Mouse (Mus musculus) neural tube, embryonic 11.5 days (tissue): ENCODE measurements around the gene Ehhadh. TPM values are rescaled to one million over a fixed set of nuclear protein-coding genes. Genes with fewer than 3 reads are reported as not detected.

ENCODE experiments used
- ATAC-seq: fragments of 200-750 bp; cut with Nextera tagmentation; 2 replicates; pipeline ENCODE4 v1.8.0; 2017; ENCODE audit warnings: moderate number of reproducible peaks, mild to moderate bottlenecking, moderate TSS enrichment, moderate library complexity; ENCODE audit not compliant: insufficient read depth, low FRiP score, low TSS enrichment
- DNase-seq: peaks from one replicate; pipeline ENCODE4 v3.0.0-alpha.2; 2015; ENCODE audit warnings: low spot score
- H3K27ac ChIP-seq: fragments of 300-500 bp; sonication (generic); 2 replicates; pipeline ENCODE4 v1.5.1; 2014; ENCODE audit warnings: low read depth, mild to moderate bottlenecking, low read length
- H3K27me3 ChIP-seq: fragments of 300-500 bp; sonication (generic); 2 replicates; pipeline ENCODE4 v1.6.1; 2014; ENCODE audit warnings: mild to moderate bottlenecking, low read length, mixed read lengths; ENCODE audit not compliant: control insufficient read depth, insufficient read depth
- H3K36me3 ChIP-seq: fragments of 300-500 bp; sonication (generic); 2 replicates; pipeline ENCODE4 v1.6.1; 2014; ENCODE audit warnings: mild to moderate bottlenecking, low read length, moderate library complexity, mixed read lengths; ENCODE audit not compliant: control insufficient read depth, insufficient read depth
- H3K4me1 ChIP-seq: fragments of 300-500 bp; sonication (generic); 2 replicates; pipeline ENCODE4 v1.6.1; 2014; ENCODE audit warnings: low read length, mixed read lengths; ENCODE audit not compliant: control insufficient read depth, insufficient read depth
- H3K4me2 ChIP-seq: fragments of 300-500 bp; sonication (generic); 2 replicates; pipeline ENCODE4 v1.6.1; 2014; ENCODE audit warnings: low read depth, mild to moderate bottlenecking, moderate library complexity
- H3K4me3 ChIP-seq: fragments of 300-500 bp; sonication (generic); 2 replicates; pipeline ENCODE4 v1.5.1; 2014; ENCODE audit warnings: low read depth, low read length
- H3K9ac ChIP-seq: fragments of 300-500 bp; sonication (generic); 2 replicates; pipeline ENCODE4 v1.6.1; 2014; ENCODE audit warnings: mild to moderate bottlenecking, low read length
- H3K9me3 ChIP-seq: fragments of 300-500 bp; sonication (generic); 2 replicates; pipeline ENCODE4 v1.6.1; 2016; ENCODE audit warnings: low read length; ENCODE audit not compliant: control insufficient read depth
- WGBS: fragments of 180-500 bp; shearing (Covaris S2); extraction: QIAGEN DNeasy Blood & Tissue Kit; methylation state at CpG from one replicate; pipeline ENCODE4 v1.1.7; 2014; 5-methylcytosine and 5-hydroxymethylcytosine counted together
- polyA plus RNA-seq: library from polyadenylated mRNA; unstranded; fragments of >200 nt; fragmentation: Nextera tagmentation; extraction: Ambion mirVana; gene quantifications from 2 replicates; pipeline ENCODE4 v1.2.1, GENCODE M21; 2014

Ehhadh gene
- polyA plus RNA-seq, 1 experiment from 2014 or later = 2.4 TPM

- 51% methylated on average over 3 of the region's 3 CpGs for WGBS
- no peaks in the 10 kb centered on the region for H3K36me3 ChIP-seq
- H3K4me3 ChIP-seq = no peak overlapping the region
- H3K9ac ChIP-seq = no peak overlapping the region
- DNase-seq (peak; percentile 41), ATAC-seq (no peak)
- H3K9me3 ChIP-seq = no peaks in the 10 kb centered on the region
- no peaks in the 10 kb centered on the region for H3K27me3 ChIP-seq
- no peak overlapping the region for H3K4me2 ChIP-seq
- no peaks in the 10 kb centered on the region for H3K4me1 ChIP-seq
- H3K27ac ChIP-seq = no peak overlapping the region
Measured at GRCm38 (mm10) chr16:21778293-21778866, 9.2 kb downstream of the Ehhadh start.

GRCm38 (mm10) chr16:21774725-21775124 lies 12.9 kb downstream of the Ehhadh start:
- no peaks in the 10 kb centered on the region for H3K4me1 ChIP-seq
- no peak overlapping the region for H3K27ac ChIP-seq
- H3K4me3 ChIP-seq = no peak overlapping the region
- DNase-seq (no peak), ATAC-seq (no peak)
- no peaks in the 10 kb centered on the region for H3K36me3 ChIP-seq
- 86% methylated on average over 4 of the region's 4 CpGs for WGBS
- no peaks in the 10 kb centered on the region for H3K27me3 ChIP-seq
- H3K9me3 ChIP-seq = no peaks in the 10 kb centered on the region
- no peak overlapping the region for H3K4me2 ChIP-seq
- H3K9ac ChIP-seq = no peak overlapping the region

- Histone ChIP-seq H3K27ac (no peak overlapping the region), H3K9me3 (no peaks in the 10 kb centered on the region), H3K27me3 (no peaks in the 10 kb centered on the region), H3K4me2 (no peak overlapping the region), H3K4me1 (no peaks in the 10 kb centered on the region), H3K4me3 (no peak overlapping the region), H3K36me3 (no peaks in the 10 kb centered on the region), H3K9ac (no peak overlapping the region)
- WGBS = 79% methylated on average over 5 of the region's 5 CpGs
- DNase-seq (no peak), ATAC-seq (no peak)
Measured at GRCm38 (mm10) chr16:21769667-21770066, 17.9 kb downstream of the Ehhadh start.

- ATAC-seq (no peak), DNase-seq (no peak)
- WGBS = 79% methylated on average over 3 of the region's 3 CpGs
- Histone ChIP-seq H3K27ac (no peak overlapping the region), H3K4me3 (no peak overlapping the region), H3K4me1 (no peaks in the 10 kb centered on the region), H3K9ac (no peak overlapping the region), H3K36me3 (no peaks in the 10 kb centered on the region), H3K9me3 (no peaks in the 10 kb centered on the region), H3K27me3 (no peaks in the 10 kb centered on the region), H3K4me2 (no peak overlapping the region)
Measured at GRCm38 (mm10) chr16:21768255-21768654, 19.4 kb downstream of the Ehhadh start.

- H3K27ac ChIP-seq = no peak overlapping the region
- no peak overlapping the region for H3K4me3 ChIP-seq
- no peaks in the 10 kb centered on the region for H3K9me3 ChIP-seq
- H3K4me2 ChIP-seq = no peak overlapping the region
- no peaks in the 10 kb centered on the region for H3K4me1 ChIP-seq
- DNase-seq = no peak
- no peaks in the 10 kb centered on the region for H3K36me3 ChIP-seq
- H3K27me3 ChIP-seq = no peaks in the 10 kb centered on the region
- no peak for ATAC-seq
- H3K9ac ChIP-seq = no peak overlapping the region
- 87% methylated on average over 1 of the region's 1 CpGs for WGBS
Measured at GRCm38 (mm10) chr16:21758447-21758846, 29.2 kb downstream of the Ehhadh start.

- Histone ChIP-seq H3K9ac (no peak overlapping the region), H3K36me3 (no peaks in the 10 kb centered on the region), H3K4me3 (no peak overlapping the region), H3K9me3 (no peaks in the 10 kb centered on the region), H3K4me2 (no peak overlapping the region), H3K27me3 (no peaks in the 10 kb centered on the region), H3K4me1 (no peaks in the 10 kb centered on the region), H3K27ac (no peak overlapping the region)
- ATAC-seq = no peak
- DNase-seq = no peak
- WGBS = 96% methylated on average over 6 of the region's 6 CpGs
Measured at GRCm38 (mm10) chr16:21743401-21743800, 44.2 kb downstream of the Ehhadh start.

GRCm38 (mm10) chr16:21742898-21743297 lies 44.7 kb downstream of the Ehhadh start:
- no peaks in the 10 kb centered on the region for H3K4me1 ChIP-seq
- no peaks in the 10 kb centered on the region for H3K9me3 ChIP-seq
- no peaks in the 10 kb centered on the region for H3K36me3 ChIP-seq
- WGBS = 91% methylated on average over 5 of the region's 5 CpGs
- no peak overlapping the region for H3K4me2 ChIP-seq
- ATAC-seq = no peak
- DNase-seq = no peak
- no peak overlapping the region for H3K27ac ChIP-seq
- no peak overlapping the region for H3K9ac ChIP-seq
- no peaks in the 10 kb centered on the region for H3K27me3 ChIP-seq
- H3K4me3 ChIP-seq = no peak overlapping the region

- H3K27ac ChIP-seq = no peak overlapping the region
- DNase-seq (no peak), ATAC-seq (no peak)
- H3K27me3 ChIP-seq = no peaks in the 10 kb centered on the region
- H3K4me1 ChIP-seq = no peaks in the 10 kb centered on the region
- H3K4me3 ChIP-seq = no peak overlapping the region
- H3K9me3 ChIP-seq = no peaks in the 10 kb centered on the region
- H3K4me2 ChIP-seq = no peak overlapping the region
- H3K36me3 ChIP-seq = no peaks in the 10 kb centered on the region
- 84% methylated on average over 5 of the region's 5 CpGs for WGBS
- no peak overlapping the region for H3K9ac ChIP-seq
Measured at GRCm38 (mm10) chr16:21742191-21742870, 45.3 kb downstream of the Ehhadh start.

GRCm38 (mm10) chr16:21741542-21741941 lies 46.1 kb downstream of the Ehhadh start:
- ATAC-seq (no peak), DNase-seq (no peak)
- no peaks in the 10 kb centered on the region for H3K36me3 ChIP-seq
- H3K9me3 ChIP-seq = no peaks in the 10 kb centered on the region
- H3K4me3 ChIP-seq = no peak overlapping the region
- 88% methylated on average over 3 of the region's 3 CpGs for WGBS
- H3K27me3 ChIP-seq = no peaks in the 10 kb centered on the region
- no peak overlapping the region for H3K4me2 ChIP-seq
- no peak overlapping the region for H3K27ac ChIP-seq
- H3K9ac ChIP-seq = no peak overlapping the region
- H3K4me1 ChIP-seq = no peaks in the 10 kb centered on the region
